Mouse (Mus musculus) megakaryocyte, embryonic 14.5 days (primary cell): ENCODE measurements at regions not wholly inside any gene's neighbourhood (a gene's known extent, or its start where the extent isn't known, plus 50 kb on each side); places are given as distances from the start of the nearest gene placed in this dataset.

Experiments
- FLI1 ChIP-seq: IDR thresholded peaks from 2 replicates; pipeline ENCODE4 v1.6.1; 2012; ENCODE audit warnings: low read length, inconsistent platforms, mixed read lengths
- GATA1 ChIP-seq: IDR thresholded peaks from 3 replicates; pipeline ENCODE4 v1.6.1; 2012; ENCODE audit warnings: mixed read lengths, low read length, inconsistent platforms, borderline replicate concordance

- TF ChIP-seq GATA1, result no peak
- TF ChIP-seq FLI1, result no peak
Measured at GRCm38 (mm10) chr4:7574011-7574410, 664.8 kb downstream of the Car8 start.
